ENCODE assay signal across 23 mouse cellular contexts in the genomic region with DNA sequence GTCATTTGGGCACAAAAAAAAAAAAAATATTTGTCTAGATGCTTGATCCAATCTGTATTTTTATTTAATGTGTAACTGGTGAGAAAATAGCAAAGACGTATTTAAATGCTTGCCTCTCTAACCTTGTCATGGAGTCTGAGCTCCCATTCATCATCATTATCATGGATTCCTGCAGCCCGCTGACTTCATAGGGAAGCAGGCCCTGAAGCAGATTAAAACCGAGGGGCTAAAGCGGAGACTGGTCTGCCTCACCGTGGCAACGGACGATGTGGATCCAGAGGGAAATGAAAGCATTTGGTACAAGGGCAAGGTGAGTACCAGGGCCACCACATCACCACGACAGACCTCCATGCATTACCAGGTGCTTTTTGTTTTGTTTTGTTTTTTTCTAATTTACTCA. TPM values are rescaled to one million over a fixed set of nuclear protein-coding genes. Genes with fewer than 3 reads are reported as not detected.
A peak's percentile ranks its signal among the peaks of the same experiment; 100 is the strongest.
DNase-seq lines count a peak whose midpoint lies in the region; ATAC-seq and TF ChIP-seq lines count a peak whose summit lies in the region.
"Had no signal": no experiment of that assay in that cellular context is flagged by ENCODE, and none has a peak within 500 bp of the region (broad histone marks: within the 10 kb centered on the region; RNA-seq: fewer than 3 reads in every experiment).

No protein-coding gene starts in this region.

- WGBS in hindbrain, postnatal 0 days, result 24% methylated on average over 8 of the region's 8 CpGs
- WGBS in midbrain, embryonic 16.5 days, result 14% methylated on average over 8 of the region's 8 CpGs

- TF ChIP-seq CTCF in hindbrain, postnatal 0 days (IDR thresholded peaks at IDR 0.05; ENCODE audit: low read depth), result no peak

- H3K4me1 ChIP-seq in hindbrain, postnatal 0 days (ENCODE audit: insufficient read depth, low read length), result no peaks in the 10 kb centered on the region
- H3K4me1 ChIP-seq in midbrain, embryonic 16.5 days (ENCODE audit: control insufficient read depth, insufficient read depth, low read length), result no peaks in the 10 kb centered on the region
- H3K4me1 ChIP-seq: forebrain, embryonic 15.5 days; kidney, embryonic 15.5 days; limb, embryonic 15.5 days; liver, embryonic 15.5 days; lung, embryonic 15.5 days; neural tube, embryonic 15.5 days had no signal

- H3K36me3 ChIP-seq in hindbrain, postnatal 0 days (ENCODE audit: insufficient read depth, low read length), result no peaks in the 10 kb centered on the region
- H3K36me3 ChIP-seq in midbrain, embryonic 16.5 days (ENCODE audit: control insufficient read depth, insufficient read depth, low read length), result no peaks in the 10 kb centered on the region
- H3K36me3 ChIP-seq: forebrain, embryonic 15.5 days; heart, embryonic 10.5 days; kidney, embryonic 15.5 days; limb, embryonic 15.5 days; liver, embryonic 15.5 days; lung, embryonic 15.5 days; neural tube, embryonic 15.5 days had no signal

- ATAC-seq in hindbrain, postnatal 0 days, result no peak
- ATAC-seq in midbrain, embryonic 16.5 days, result peak; percentile 66
- ATAC-seq in megakaryocyte-erythroid progenitor cell, adult 5-6 weeks (replicated peaks; ENCODE audit: low FRiP score, low TSS enrichment, poor library complexity, severe bottlenecking), result no peak
- ATAC-seq: forebrain, embryonic 15.5 days; intestine, embryonic 16.5 days had no signal

- DNase-seq in embryo, embryonic 10 days (ENCODE audit: low spot score), result peak; percentile 29
- no peak for DNase-seq in embryo, embryonic 9.5 days (ENCODE audit: extremely low spot score)
- DNase-seq in embryo, embryonic 10.5 days (ENCODE audit: low spot score), result peak; percentile 36
- DNase-seq in hindbrain, postnatal 0 days (ENCODE audit: low spot score), result peak; percentile 34
- no peak for DNase-seq in kidney, postnatal 25 days
- no peak for DNase-seq in frontal cortex, postnatal 36 days (ENCODE audit: low spot score in 2 of 2)
- DNase-seq: adrenal gland, postnatal 25 days; cerebellum, adult 9-11 months; gastrocnemius, postnatal 10 days; kidney, postnatal 4 days; layer of hippocampus, adult 9-11 months; lung, postnatal 36 days; right cerebral cortex, postnatal 14 days had no signal

- no peak overlapping the region for H3K27ac ChIP-seq in hindbrain, postnatal 0 days
- H3K27ac ChIP-seq in midbrain, embryonic 16.5 days (ENCODE audit: low read length), result no peak overlapping the region
- H3K27ac ChIP-seq: forebrain, embryonic 15.5 days; heart, embryonic 10.5 days; kidney, embryonic 15.5 days; limb, embryonic 15.5 days; liver, embryonic 15.5 days; lung, embryonic 15.5 days; neural tube, embryonic 15.5 days had no signal

- H3K4me3 ChIP-seq in hindbrain, postnatal 0 days (ENCODE audit: low read length), result no peak overlapping the region
- no peak overlapping the region for H3K4me3 ChIP-seq in midbrain, embryonic 16.5 days (ENCODE audit: low read depth, low read length)
- H3K4me3 ChIP-seq: forebrain, embryonic 15.5 days; heart, embryonic 10.5 days; kidney, embryonic 15.5 days; limb, embryonic 15.5 days; liver, embryonic 15.5 days; lung, embryonic 15.5 days; neural tube, embryonic 15.5 days had no signal

- no peak overlapping the region for H3K9ac ChIP-seq in hindbrain, postnatal 0 days (replicated peaks; ENCODE audit: low read length)
- no peak overlapping the region for H3K9ac ChIP-seq in midbrain, embryonic 16.5 days (ENCODE audit: low read depth, low read length)
- H3K9ac ChIP-seq: forebrain, embryonic 15.5 days; kidney, embryonic 15.5 days; limb, embryonic 15.5 days; liver, embryonic 15.5 days; lung, embryonic 15.5 days; neural tube, embryonic 15.5 days had no signal

- no peaks in the 10 kb centered on the region for H3K27me3 ChIP-seq in hindbrain, postnatal 0 days (ENCODE audit: insufficient read depth, low read length)
- no peaks in the 10 kb centered on the region for H3K27me3 ChIP-seq in midbrain, embryonic 16.5 days (ENCODE audit: control insufficient read depth, insufficient read depth, low read depth, low read length)
- H3K27me3 ChIP-seq: forebrain, embryonic 15.5 days; kidney, embryonic 15.5 days; limb, embryonic 15.5 days; liver, embryonic 15.5 days; lung, embryonic 15.5 days; neural tube, embryonic 15.5 days had no signal

- no peak overlapping the region for H3K4me2 ChIP-seq in hindbrain, postnatal 0 days (ENCODE audit: low read depth, low read length)
- no peak overlapping the region for H3K4me2 ChIP-seq in midbrain, embryonic 16.5 days (ENCODE audit: low read length)
- H3K4me2 ChIP-seq: forebrain, embryonic 15.5 days; kidney, embryonic 15.5 days; limb, embryonic 15.5 days; liver, embryonic 15.5 days; lung, embryonic 15.5 days; neural tube, embryonic 15.5 days had no signal

- no peaks in the 10 kb centered on the region for H3K9me3 ChIP-seq in hindbrain, postnatal 0 days (ENCODE audit: low read length)
- H3K9me3 ChIP-seq in midbrain, embryonic 16.5 days (replicated peaks; ENCODE audit: control insufficient read depth, low read length, poor library complexity, severe bottlenecking), result no peaks in the 10 kb centered on the region
- H3K9me3 ChIP-seq: forebrain, embryonic 15.5 days; heart, embryonic 10.5 days; kidney, embryonic 15.5 days; limb, embryonic 15.5 days; liver, embryonic 15.5 days; lung, embryonic 15.5 days; neural tube, embryonic 15.5 days had no signal

RNA-seq across cellular contexts. Expression of a gene that starts 27.3 kb away (rescaled TPM):
- total RNA-seq in hindbrain, postnatal 0 days (2014; rRNA removed), result 16.0 and 19.0 TPM in 2 replicates
- polyA plus RNA-seq in hindbrain, postnatal 0 days (2015; fragmentation: Nextera tagmentation; extraction: Ambion mirVana), result 9.3 and 11.7 TPM in 2 replicates
- polyA plus RNA-seq in midbrain, embryonic 16.5 days (2015; fragmentation: Nextera tagmentation; extraction: Ambion mirVana), result 10.5 and 11.8 TPM in 2 replicates
- 12.6 and 16.0 TPM in 2 replicates for total RNA-seq in megakaryocyte-erythroid progenitor cell, adult 5-6 weeks (2014; fragmentation: Nextera tagmentation)
- 3.3 and 3.9 TPM in 2 replicates for total RNA-seq in megakaryocyte-erythroid progenitor cell, adult 5-6 weeks (2017)

Comparison
In these comparisons a context has a peak if more than half of its experiments do, and no peak if none do; other contexts are left out.
1. DNase-seq: peak in embryo, embryonic 10 days (single experiment), embryo, embryonic 10.5 days (single experiment) and hindbrain, postnatal 0 days (single experiment); none in embryo, embryonic 9.5 days (single experiment), kidney, postnatal 25 days (0 of 2) and frontal cortex, postnatal 36 days (0 of 2).